Mouse (Mus musculus): ENCODE data around the gene Tspan5. TPM values are rescaled to one million over a fixed set of nuclear protein-coding genes. Genes with fewer than 3 reads are reported as not detected.

Tspan5 gene
- total RNA-seq, 2 experiments from 2014 or later = 260 to 264 TPM

GRCm38 (mm10) chr3:138858649-138859048 is 116.7 kb downstream of the Tspan5 start:
- no peak for DNase-seq (ENCODE audit: low spot score in 2 of 2)
- intact Hi-C loops (cut with DNase I) = no loop called here

- intact Hi-C loops (cut with DNase I) = no loop called here
- peak; percentile 46 to 48 for DNase-seq (ENCODE audit: low spot score in 2 of 2)
Measured at GRCm38 (mm10) chr3:138859166-138859565, 117.2 kb downstream of the Tspan5 start.

GRCm38 (mm10) chr3:138859666-138860065 is 117.7 kb downstream of the Tspan5 start:
- no peak for DNase-seq (ENCODE audit: low spot score in 2 of 2)
- intact Hi-C loops (cut with DNase I) = loop anchor here (2.0 kb wide), 1 partner anchor 117 kb away; the partner anchor contains the start of gene Tspan5

GRCm38 (mm10) chr3:138860257-138860760 is 118.3 kb downstream of the Tspan5 start:
- intact Hi-C loops (cut with DNase I) = loop anchor here (2.0 kb wide), 1 partner anchor 118 kb away; the partner anchor contains the start of gene Tspan5
- DNase-seq (ENCODE audit: low spot score in 2 of 2) = no peak

- DNase-seq (ENCODE audit: low spot score in 2 of 2) = peak in 1 of 2 experiments; percentile 80
- intact Hi-C loops (cut with DNase I) = loop anchor here (2.0 kb wide), 1 partner anchor 118 kb away; the partner anchor contains the start of gene Tspan5
Measured at GRCm38 (mm10) chr3:138861032-138861431, 119.0 kb downstream of the Tspan5 start.

GRCm38 (mm10) chr3:138861589-138861988 is 119.6 kb downstream of the Tspan5 start:
- intact Hi-C loops (cut with DNase I) = loop anchor here (2.0 kb wide), 1 partner anchor 119 kb away; the partner anchor contains the start of gene Tspan5
- DNase-seq (ENCODE audit: low spot score in 2 of 2) = no peak

- no peak for DNase-seq (ENCODE audit: low spot score in 2 of 2)
- intact Hi-C loops (cut with DNase I) = no loop called here
Measured at GRCm38 (mm10) chr3:138864166-138864648, 122.2 kb downstream of the Tspan5 start.

GRCm38 (mm10) chr3:138865271-138865670 is 123.3 kb downstream of the Tspan5 start:
- intact Hi-C loops (cut with DNase I) = no loop called here
- peak in 1 of 2 experiments; percentile 71 for DNase-seq (ENCODE audit: low spot score in 2 of 2)

- intact Hi-C loops (cut with DNase I) = no loop called here
- no peak for DNase-seq (ENCODE audit: low spot score in 2 of 2)
Measured at GRCm38 (mm10) chr3:138867149-138867848, 125.3 kb downstream of the Tspan5 start.

GRCm38 (mm10) chr3:138868409-138868808 is 126.4 kb downstream of the Tspan5 start:
- intact Hi-C loops (cut with DNase I) = no loop called here
- DNase-seq (ENCODE audit: low spot score in 2 of 2) = no peak

GRCm38 (mm10) chr3:138875282-138875681 is 133.3 kb downstream of the Tspan5 start:
- intact Hi-C loops (cut with DNase I) = no loop called here
- DNase-seq (ENCODE audit: low spot score in 2 of 2) = no peak

- intact Hi-C loops (cut with DNase I) = no loop called here
- no peak for DNase-seq (ENCODE audit: low spot score in 2 of 2)
Measured at GRCm38 (mm10) chr3:138875936-138876335, 133.9 kb downstream of the Tspan5 start.

GRCm38 (mm10) chr3:138876418-138876817 is 134.4 kb downstream of the Tspan5 start:
- no peak for DNase-seq (ENCODE audit: low spot score in 2 of 2)
- intact Hi-C loops (cut with DNase I) = no loop called here

GRCm38 (mm10) chr3:138876931-138877361 is 135.0 kb downstream of the Tspan5 start:
- peak in 1 of 2 experiments; percentile 71 for DNase-seq (ENCODE audit: low spot score in 2 of 2)
- intact Hi-C loops (cut with DNase I) = no loop called here

GRCm38 (mm10) chr3:138877741-138878140 is 135.7 kb downstream of the Tspan5 start:
- no peak for DNase-seq (ENCODE audit: low spot score in 2 of 2)
- intact Hi-C loops (cut with DNase I) = no loop called here

GRCm38 (mm10) chr3:138880999-138881724 is 139.2 kb downstream of the Tspan5 start:
- DNase-seq (ENCODE audit: low spot score in 2 of 2) = peak in 1 of 2 experiments; percentile 78
- intact Hi-C loops (cut with DNase I) = no loop called here

GRCm38 (mm10) chr3:138881725-138882347 is 139.8 kb downstream of the Tspan5 start:
- no peak for DNase-seq (ENCODE audit: low spot score in 2 of 2)
- intact Hi-C loops (cut with DNase I) = no loop called here

GRCm38 (mm10) chr3:138886121-138886520 is 144.1 kb downstream of the Tspan5 start:
- no peak for DNase-seq (ENCODE audit: low spot score in 2 of 2)
- intact Hi-C loops (cut with DNase I) = no loop called here

- peak in 1 of 2 experiments; percentile 68 for DNase-seq (ENCODE audit: low spot score in 2 of 2)
- intact Hi-C loops (cut with DNase I) = no loop called here
Measured at GRCm38 (mm10) chr3:138889214-138889613, 147.2 kb downstream of the Tspan5 start.
